Mouse (Mus musculus): ENCODE measurements at regions not wholly inside any gene's neighbourhood (a gene's known extent, or its start where the extent isn't known, plus 50 kb on each side); places are given as distances from the start of the nearest gene placed in this dataset.

- H3K9ac ChIP-seq (ENCODE audit: low read depth, poor library complexity, severe bottlenecking), result no peak overlapping the region
Observed at GRCm38 (mm10) chr2:168352626-168353025, 71.1 kb upstream of the Kcng1 start.

DNA sequence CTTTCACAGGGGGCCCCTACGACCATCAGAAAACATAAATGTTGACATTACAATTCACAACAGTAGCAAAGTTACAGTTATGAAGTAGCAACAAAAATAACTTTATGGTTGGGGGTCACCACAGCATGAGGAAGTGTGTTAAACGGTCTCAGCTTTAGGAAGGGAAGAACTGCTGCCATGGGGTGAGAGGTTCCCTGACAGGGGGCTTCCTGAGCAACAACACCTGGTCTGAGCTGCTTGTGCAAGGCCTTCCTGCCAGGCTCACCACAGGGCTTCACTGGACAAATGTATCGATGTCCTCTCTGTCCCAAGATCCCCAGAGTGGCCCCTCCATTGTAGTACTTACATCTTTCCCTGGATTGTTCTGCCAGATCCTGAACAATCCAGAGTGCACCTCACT, 70.7 kb upstream of the Kcng1 start:
- H3K4me3 ChIP-seq (ENCODE audit: low read depth, low read length), result no peak overlapping the region
- no peaks in the 10 kb centered on the region for H3K4me1 ChIP-seq (ENCODE audit: control insufficient read depth, insufficient read depth, low read length)
- no peaks in the 10 kb centered on the region for H3K9me3 ChIP-seq (replicated peaks; ENCODE audit: control insufficient read depth, insufficient read depth, low read length, poor library complexity, severe bottlenecking)
- TF ChIP-seq POLR2A (IDR thresholded peaks at IDR 0.05; ENCODE audit: insufficient read depth, low read length) (no peak), EP300 (IDR thresholded peaks at IDR 0.05; ENCODE audit: insufficient read depth, low read depth, low read length) (no peak), CTCF (IDR thresholded peaks at IDR 0.05; ENCODE audit: low read depth, low read length) (no peak)
- no peak overlapping the region for H3K9ac ChIP-seq (ENCODE audit: low read depth, poor library complexity, severe bottlenecking)
- no peak overlapping the region for H3K27ac ChIP-seq (ENCODE audit: insufficient read depth, low read length)
- no peaks in the 10 kb centered on the region for H3K27me3 ChIP-seq (ENCODE audit: control insufficient read depth, insufficient read depth, low read length, poor library complexity, severe bottlenecking)
- no peaks in the 10 kb centered on the region for H3K36me3 ChIP-seq (ENCODE audit: control insufficient read depth, insufficient read depth, low read length, poor library complexity, severe bottlenecking)

More at GRCm38 (mm10) chr2:168352626-168353025, 71.1 kb upstream of the Kcng1 start:
- Histone ChIP-seq H3K9me3 (replicated peaks; ENCODE audit: control insufficient read depth, insufficient read depth, low read length, poor library complexity, severe bottlenecking) (no peaks in the 10 kb centered on the region), H3K4me1 (ENCODE audit: control insufficient read depth, insufficient read depth, low read length) (no peaks in the 10 kb centered on the region), H3K27me3 (ENCODE audit: control insufficient read depth, insufficient read depth, low read length, poor library complexity, severe bottlenecking) (no peaks in the 10 kb centered on the region), H3K36me3 (ENCODE audit: control insufficient read depth, insufficient read depth, low read length, poor library complexity, severe bottlenecking) (no peaks in the 10 kb centered on the region), H3K27ac (ENCODE audit: insufficient read depth, low read length) (no peak overlapping the region), H3K4me3 (ENCODE audit: low read depth, low read length) (no peak overlapping the region)
- TF ChIP-seq CTCF (IDR thresholded peaks at IDR 0.05; ENCODE audit: low read depth, low read length) (no peak), POLR2A (IDR thresholded peaks at IDR 0.05; ENCODE audit: insufficient read depth, low read length) (no peak), EP300 (IDR thresholded peaks at IDR 0.05; ENCODE audit: insufficient read depth, low read depth, low read length) (no peak)

DNA sequence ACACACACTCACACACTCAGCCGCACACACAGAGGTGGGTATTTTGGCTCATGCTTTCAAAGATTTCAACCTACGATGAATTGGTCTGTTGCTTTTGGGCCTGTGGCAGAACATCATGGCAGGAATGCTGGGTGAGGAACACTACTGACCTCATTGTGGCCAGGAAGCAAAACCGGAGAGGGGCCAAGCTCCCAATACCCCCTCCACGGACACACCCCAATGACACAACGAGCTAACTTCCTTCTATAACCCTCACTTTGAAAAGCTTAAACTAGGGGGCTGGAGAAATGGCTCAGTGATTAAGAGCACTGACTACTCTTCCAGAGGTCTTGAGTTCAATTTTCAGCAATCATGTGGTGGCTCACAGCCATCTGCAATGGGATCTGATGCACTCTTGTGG, 63.8 kb upstream of the Kcng1 start:
- no peak for TF ChIP-seq EP300 (IDR thresholded peaks at IDR 0.05; ENCODE audit: insufficient read depth, low read depth, low read length)
- TF ChIP-seq CTCF (IDR thresholded peaks at IDR 0.05; ENCODE audit: low read depth, low read length), result no peak
- no peak for TF ChIP-seq POLR2A (IDR thresholded peaks at IDR 0.05; ENCODE audit: insufficient read depth, low read length)
- Histone ChIP-seq H3K27ac (ENCODE audit: insufficient read depth, low read length) (no peak overlapping the region), H3K9ac (ENCODE audit: low read depth, poor library complexity, severe bottlenecking) (no peak overlapping the region), H3K4me3 (ENCODE audit: low read depth, low read length) (no peak overlapping the region), H3K4me1 (ENCODE audit: control insufficient read depth, insufficient read depth, low read length) (no peaks in the 10 kb centered on the region), H3K27me3 (ENCODE audit: control insufficient read depth, insufficient read depth, low read length, poor library complexity, severe bottlenecking) (no peaks in the 10 kb centered on the region), H3K9me3 (replicated peaks; ENCODE audit: control insufficient read depth, insufficient read depth, low read length, poor library complexity, severe bottlenecking) (no peaks in the 10 kb centered on the region), H3K36me3 (ENCODE audit: control insufficient read depth, insufficient read depth, low read length, poor library complexity, severe bottlenecking) (no peaks in the 10 kb centered on the region)

GRCm38 (mm10) chr2:168343705-168344104, 62.2 kb upstream of the Kcng1 start:
- TF ChIP-seq EP300 (IDR thresholded peaks at IDR 0.05; ENCODE audit: insufficient read depth, low read depth, low read length), result no peak
- TF ChIP-seq POLR2A (IDR thresholded peaks at IDR 0.05; ENCODE audit: insufficient read depth, low read length), result no peak
- TF ChIP-seq CTCF (IDR thresholded peaks at IDR 0.05; ENCODE audit: low read depth, low read length), result no peak
- Histone ChIP-seq H3K9ac (ENCODE audit: low read depth, poor library complexity, severe bottlenecking) (no peak overlapping the region), H3K27ac (ENCODE audit: insufficient read depth, low read length) (no peak overlapping the region), H3K4me3 (ENCODE audit: low read depth, low read length) (no peak overlapping the region), H3K36me3 (ENCODE audit: control insufficient read depth, insufficient read depth, low read length, poor library complexity, severe bottlenecking) (no peaks in the 10 kb centered on the region), H3K27me3 (ENCODE audit: control insufficient read depth, insufficient read depth, low read length, poor library complexity, severe bottlenecking) (no peaks in the 10 kb centered on the region), H3K9me3 (replicated peaks; ENCODE audit: control insufficient read depth, insufficient read depth, low read length, poor library complexity, severe bottlenecking) (no peaks in the 10 kb centered on the region), H3K4me1 (ENCODE audit: control insufficient read depth, insufficient read depth, low read length) (no peaks in the 10 kb centered on the region)

DNA sequence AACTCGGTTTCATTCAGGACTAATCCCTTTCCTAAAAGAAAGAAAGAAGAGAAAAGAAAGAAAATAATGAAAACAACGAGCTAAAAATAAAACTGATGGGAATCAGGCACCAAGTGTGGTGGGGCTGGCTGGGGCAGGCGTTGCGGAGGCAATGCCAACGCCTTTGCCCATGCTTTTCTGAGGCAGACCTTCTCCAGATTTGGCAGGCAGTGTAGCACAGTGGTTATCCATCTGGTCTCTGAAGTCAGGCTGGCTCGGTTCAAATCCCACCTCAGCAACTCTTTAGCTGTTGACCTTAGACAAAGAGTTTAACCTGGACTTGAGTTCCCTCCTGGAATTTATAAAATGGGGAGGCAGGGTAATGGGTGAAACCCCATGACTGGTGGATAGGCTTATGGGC, 57.3 kb upstream of the Kcng1 start:
- peaks cover 3% of the 10 kb centered on the region for H3K4me1 ChIP-seq (ENCODE audit: control insufficient read depth, insufficient read depth, low read length)
- H3K9ac ChIP-seq (ENCODE audit: low read depth, poor library complexity, severe bottlenecking), result no peak overlapping the region
- H3K27me3 ChIP-seq (ENCODE audit: control insufficient read depth, insufficient read depth, low read length, poor library complexity, severe bottlenecking), result no peaks in the 10 kb centered on the region
- TF ChIP-seq POLR2A (IDR thresholded peaks at IDR 0.05; ENCODE audit: insufficient read depth, low read length), result no peak
- no peak for TF ChIP-seq CTCF (IDR thresholded peaks at IDR 0.05; ENCODE audit: low read depth, low read length)
- no peak for TF ChIP-seq EP300 (IDR thresholded peaks at IDR 0.05; ENCODE audit: insufficient read depth, low read depth, low read length)
- H3K4me3 ChIP-seq (ENCODE audit: low read depth, low read length), result no peak overlapping the region
- no peak overlapping the region for H3K27ac ChIP-seq (ENCODE audit: insufficient read depth, low read length)
- H3K9me3 ChIP-seq (replicated peaks; ENCODE audit: control insufficient read depth, insufficient read depth, low read length, poor library complexity, severe bottlenecking), result no peaks in the 10 kb centered on the region
- H3K36me3 ChIP-seq (ENCODE audit: control insufficient read depth, insufficient read depth, low read length, poor library complexity, severe bottlenecking), result no peaks in the 10 kb centered on the region

DNA sequence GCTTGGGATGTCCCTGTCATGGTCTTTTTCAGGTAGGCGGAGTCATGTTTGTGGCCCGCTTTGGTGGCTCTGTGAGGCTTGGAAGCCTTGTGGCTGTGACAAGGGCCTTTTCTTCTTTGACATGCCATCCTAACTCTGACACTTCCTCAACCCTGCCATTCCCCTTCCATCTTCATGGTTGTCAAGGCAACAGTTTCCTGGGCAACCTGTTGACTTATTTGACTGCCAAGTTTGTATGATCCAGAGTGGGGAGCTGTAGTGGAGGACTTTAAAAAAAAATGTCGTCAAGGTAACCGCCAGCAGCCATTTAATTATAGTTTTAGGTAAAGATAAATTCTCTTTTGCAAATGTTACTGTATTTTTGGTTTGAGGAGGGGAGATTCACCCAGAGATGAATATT, 56.8 kb upstream of the Kcng1 start:
- Histone ChIP-seq H3K9me3 (replicated peaks; ENCODE audit: control insufficient read depth, insufficient read depth, low read length, poor library complexity, severe bottlenecking) (no peaks in the 10 kb centered on the region), H3K4me1 (ENCODE audit: control insufficient read depth, insufficient read depth, low read length) (peaks cover 3% of the 10 kb centered on the region), H3K27ac (ENCODE audit: insufficient read depth, low read length) (no peak overlapping the region), H3K27me3 (ENCODE audit: control insufficient read depth, insufficient read depth, low read length, poor library complexity, severe bottlenecking) (no peaks in the 10 kb centered on the region), H3K4me3 (ENCODE audit: low read depth, low read length) (no peak overlapping the region), H3K9ac (ENCODE audit: low read depth, poor library complexity, severe bottlenecking) (no peak overlapping the region), H3K36me3 (ENCODE audit: control insufficient read depth, insufficient read depth, low read length, poor library complexity, severe bottlenecking) (no peaks in the 10 kb centered on the region)
- TF ChIP-seq POLR2A (IDR thresholded peaks at IDR 0.05; ENCODE audit: insufficient read depth, low read length) (no peak), CTCF (IDR thresholded peaks at IDR 0.05; ENCODE audit: low read depth, low read length) (no peak), EP300 (IDR thresholded peaks at IDR 0.05; ENCODE audit: insufficient read depth, low read depth, low read length) (no peak)

Data from ES-Bruce4 (cell line).